Mouse (Mus musculus) embryonic facial prominence, embryonic 11.5 days (tissue): Measurements from ENCODE around the gene Snrpc. TPM values are rescaled to one million over a fixed set of nuclear protein-coding genes. Genes with fewer than 3 reads are reported as not detected.

Source experiments
- ATAC-seq: fragments of 200-750 bp; cut with Nextera tagmentation; replicated peaks from 2 replicates; pipeline ENCODE4 v1.8.0; 2017; ENCODE audit warnings: low read depth; ENCODE audit not compliant: insufficient number of reproducible peaks, low FRiP score, low TSS enrichment
- DNase-seq: peaks from one replicate; pipeline ENCODE4 v3.0.0-alpha.2; 2015; ENCODE audit warnings: low spot score
- H3K27ac ChIP-seq: fragments of 300-500 bp; sonication (generic); replicated peaks from 2 replicates; pipeline ENCODE4 v1.5.1; 2014; ENCODE audit warnings: mild to moderate bottlenecking, low read depth, low read length, control low read depth
- H3K27me3 ChIP-seq: fragments of 300-500 bp; sonication (generic); 2 replicates; pipeline ENCODE4 v1.6.1; 2014; ENCODE audit warnings: mild to moderate bottlenecking, low read length, moderate library complexity, mixed read lengths; ENCODE audit not compliant: control insufficient read depth, insufficient read depth
- H3K36me3 ChIP-seq: fragments of 300-500 bp; sonication (generic); replicated peaks from 2 replicates; pipeline ENCODE4 v1.6.1; 2014; ENCODE audit warnings: low read depth, mild to moderate bottlenecking, low read length, moderate library complexity, mixed read lengths; ENCODE audit not compliant: control insufficient read depth, insufficient read depth
- H3K4me1 ChIP-seq: fragments of 300-500 bp; sonication (generic); 2 replicates; pipeline ENCODE4 v1.6.1; 2014; ENCODE audit warnings: low read length, mixed read lengths; ENCODE audit not compliant: control insufficient read depth, insufficient read depth
- H3K4me2 ChIP-seq: fragments of 300-500 bp; sonication (generic); 2 replicates; pipeline ENCODE4 v1.6.1; 2014; ENCODE audit warnings: low read depth, mild to moderate bottlenecking, control low read depth, low read length, moderate library complexity
- H3K4me3 ChIP-seq: fragments of 300-500 bp; sonication (generic); 2 replicates; pipeline ENCODE4 v1.5.1; 2014; ENCODE audit warnings: low read depth, low read length, control low read depth
- H3K9ac ChIP-seq: fragments of 300-500 bp; sonication (generic); replicated peaks from 2 replicates; pipeline ENCODE4 v1.6.1; 2014; ENCODE audit warnings: mild to moderate bottlenecking, control low read depth, low read length
- H3K9me3 ChIP-seq: fragments of 300-500 bp; sonication (generic); replicated peaks from 2 replicates; pipeline ENCODE4 v1.6.1; 2016; ENCODE audit warnings: mild to moderate bottlenecking, low read length, inconsistent platforms, mixed read lengths; ENCODE audit not compliant: control insufficient read depth
- WGBS: fragments of 180-500 bp; shearing (Covaris S2); extraction: QIAGEN DNeasy Blood & Tissue Kit; methylation state at CpG from one replicate; pipeline ENCODE4 v1.1.7; 2014; 5-methylcytosine and 5-hydroxymethylcytosine counted together
- polyA plus RNA-seq: library from polyadenylated mRNA; unstranded; fragments of >200 nt; fragmentation: Nextera tagmentation; extraction: Ambion mirVana; gene quantifications from 2 replicates; pipeline ENCODE4 v1.2.1, GENCODE M21; 2014

Snrpc gene
- polyA plus RNA-seq, 1 experiment from 2014 or later, result 368 TPM

DNA sequence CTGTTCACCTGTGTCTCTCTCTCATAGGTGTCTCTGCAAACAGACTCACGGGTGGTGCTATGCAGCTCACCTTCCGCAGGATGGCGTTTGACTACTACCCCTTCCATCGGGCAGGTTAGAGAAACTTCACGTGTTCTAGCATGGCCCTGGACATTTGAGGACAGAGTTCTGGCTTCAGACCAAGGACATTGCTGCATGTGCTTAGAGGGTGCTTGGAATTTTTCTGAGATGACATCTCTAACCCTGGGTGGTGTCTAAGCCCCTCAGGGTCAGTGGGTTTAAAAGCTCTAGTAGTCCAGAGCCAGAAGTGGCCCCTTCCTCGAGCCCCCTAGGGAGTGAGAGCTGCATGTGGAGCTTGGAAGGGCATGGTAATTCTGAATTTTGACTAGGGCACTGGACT, 46.0 kb downstream of the Snrpc start:
- DNase-seq, result no peak
- H3K27me3 ChIP-seq, result no peaks in the 10 kb centered on the region
- H3K9ac ChIP-seq, result no peak overlapping the region
- no peak overlapping the region for H3K27ac ChIP-seq
- peaks cover 6% of the 10 kb centered on the region for H3K36me3 ChIP-seq
- H3K9me3 ChIP-seq, result no peaks in the 10 kb centered on the region
- no peak overlapping the region for H3K4me2 ChIP-seq
- no peak overlapping the region for H3K4me3 ChIP-seq
- ATAC-seq, result no peak
- WGBS, result 88% methylated on average over 6 of the region's 6 CpGs
- H3K4me1 ChIP-seq, result no peaks in the 10 kb centered on the region

DNA sequence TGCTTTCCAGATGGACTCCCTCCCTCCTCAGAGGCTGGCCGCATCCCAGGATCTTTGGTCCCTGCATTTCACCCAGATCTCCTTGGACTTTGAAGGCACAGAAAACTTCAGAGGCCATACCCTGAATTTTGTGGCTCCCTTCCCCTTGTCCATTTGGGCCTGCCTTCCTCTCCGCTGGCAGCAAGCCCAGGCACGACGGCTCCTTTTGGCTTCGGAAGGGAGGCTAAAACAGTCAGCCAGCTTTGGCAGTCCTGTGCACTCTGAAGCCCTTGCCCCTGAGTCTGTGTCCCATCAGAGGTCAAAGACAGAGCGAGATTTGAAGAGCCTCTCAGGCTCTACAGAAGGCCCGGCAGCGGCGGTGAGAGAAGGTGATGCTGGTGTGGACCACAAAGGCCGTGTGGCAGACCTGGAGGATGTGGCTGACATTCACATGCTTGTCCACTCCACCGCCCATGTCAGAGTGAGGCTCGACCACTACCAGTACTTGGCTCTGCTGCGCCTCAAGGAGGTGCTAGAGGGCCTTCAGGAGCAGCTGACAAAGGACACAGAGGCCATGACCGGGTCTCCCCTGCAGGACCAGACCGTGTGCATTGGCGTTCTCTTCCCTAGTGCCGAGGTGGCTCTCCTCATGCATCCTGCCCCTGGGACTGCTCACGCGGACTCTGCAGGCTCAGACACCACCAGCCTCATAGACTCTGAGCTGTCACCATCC, 48.7 kb downstream of the Snrpc start:
- Histone ChIP-seq H3K4me3 (no peak overlapping the region), H3K4me2 (no peak overlapping the region), H3K9me3 (no peaks in the 10 kb centered on the region), H3K36me3 (peaks cover 4% of the 10 kb centered on the region), H3K27ac (no peak overlapping the region), H3K27me3 (no peaks in the 10 kb centered on the region), H3K4me1 (no peaks in the 10 kb centered on the region), H3K9ac (no peak overlapping the region)
- DNase-seq (no peak), ATAC-seq (no peak)
- WGBS, result 81% methylated on average over 19 of the region's 19 CpGs

Other genes starting within 250 kb of the Snrpc start
- gene Nudt3, start 214.7 kb upstream of the Snrpc start, polyA plus RNA-seq, result 37.2 and 37.3 TPM in 2 replicates
- not detected in 2 replicates for gene RPS10-NUDT3, start 202.9 kb upstream of the Snrpc start, polyA plus RNA-seq
- gene Rps10, start 201.5 kb upstream of the Snrpc start, polyA plus RNA-seq, result 919 and 920 TPM in 2 replicates
- 4.7 and 6.4 TPM in 2 replicates for gene Pacsin1, start 182.6 kb upstream of the Snrpc start, polyA plus RNA-seq
- gene Spdef, start 109.2 kb upstream of the Snrpc start, polyA plus RNA-seq, result 0.18 TPM in 1 of 2 replicates, not detected in the other
- 12.4 and 12.7 TPM in 2 replicates for gene D17Wsu92e, start 17.5 kb upstream of the Snrpc start, polyA plus RNA-seq
- 5.2 and 6.4 TPM in 2 replicates for gene Uhrf1bp1, start 18.3 kb downstream of the Snrpc start, polyA plus RNA-seq
- 12.3 and 13.3 TPM in 2 replicates for gene Anks1, start 71.2 kb downstream of the Snrpc start, polyA plus RNA-seq
- 104 and 109 TPM in 2 replicates for gene Taf11, start 71.7 kb downstream of the Snrpc start, polyA plus RNA-seq
- gene Tcp11, start 242.5 kb downstream of the Snrpc start, polyA plus RNA-seq, result 1.1 and 1.3 TPM in 2 replicates